Mouse (Mus musculus): ENCODE data around the gene Psmd4. TPM values are rescaled to one million over a fixed set of nuclear protein-coding genes. Genes with fewer than 3 reads are reported as not detected.

Gene Psmd4
- total RNA-seq, 1 experiment: 291 TPM

DNA sequence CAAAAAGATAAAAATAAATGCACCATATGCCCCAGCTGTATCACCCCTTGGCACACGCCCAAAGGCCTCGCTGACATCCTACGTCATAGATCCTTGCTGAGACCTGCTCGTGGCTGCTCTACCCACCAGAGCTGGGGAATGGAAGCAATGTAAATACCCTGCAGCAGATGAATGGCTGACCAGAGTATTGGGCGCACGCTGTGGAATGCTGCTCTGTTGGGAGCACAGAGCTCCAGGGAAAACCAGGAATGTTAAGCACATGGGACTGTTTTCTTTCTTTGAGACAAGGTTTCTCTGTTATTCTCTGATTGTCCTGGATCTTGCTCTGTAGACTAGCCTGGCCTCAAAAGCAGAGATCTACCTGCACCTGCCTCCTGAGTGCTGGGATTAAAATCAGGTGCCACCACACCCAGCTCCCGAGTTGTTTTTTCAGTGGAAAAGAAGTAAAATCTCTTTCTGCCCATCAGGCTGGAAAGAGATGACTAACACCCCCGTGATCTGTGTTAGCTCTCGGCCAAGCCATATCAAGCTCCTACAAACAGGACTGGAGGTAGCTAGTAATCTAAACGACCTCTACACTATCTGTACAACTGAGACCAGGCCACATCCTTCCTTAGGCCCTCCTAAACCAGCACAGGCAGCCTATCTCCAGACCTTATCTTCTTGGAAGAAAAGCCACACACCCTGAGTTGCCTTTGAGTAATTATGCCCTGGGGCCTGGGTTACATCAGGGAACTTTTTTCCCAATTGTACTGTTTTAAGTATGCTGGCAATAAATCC is 12.3 kb upstream of the Psmd4 start:
- in situ Hi-C loops (cut with MboI; ENCODE audit: low sequenced_read_pairs in 2 of 2, unreplicated experiment in 2 of 2): no loop called here
- Histone ChIP-seq H3K4me3 (ENCODE audit: insufficient read depth in 1 of 2, low read depth in 1 of 2, low read length in 2 of 2, poor library complexity in 1 of 2, severe bottlenecking in 1 of 2) (no peak overlapping the region), H3K9me3 (ENCODE audit: control insufficient read depth, insufficient read depth, low read depth, low read length) (no peaks in the 10 kb centered on the region), H3K36me3 (ENCODE audit: control insufficient read depth, insufficient read depth, low read length, poor library complexity, severe bottlenecking) (peaks cover 14% of the 10 kb centered on the region), H3K4me1 (ENCODE audit: control insufficient read depth in 2 of 2, insufficient read depth in 2 of 2, low read length in 2 of 2, poor library complexity in 1 of 2) (peaks cover 0 to 6% of the 10 kb centered on the region in 2 experiments; a peak in 1 of 4 replicates), H3K27ac (ENCODE audit: insufficient read depth, low read depth, low read length, poor library complexity, severe bottlenecking) (no peak overlapping the region), H3K9ac (ENCODE audit: insufficient read depth, low read depth, low read length, poor library complexity, severe bottlenecking) (no peak overlapping the region)
- DNase-seq (ENCODE audit: low read depth, low spot score): no peak
- no peak for TF ChIP-seq HCFC1 (IDR thresholded peaks at IDR 0.05; ENCODE audit: borderline replicate concordance, insufficient read depth, low read length)
- no peak for TF ChIP-seq ZC3H11A (IDR thresholded peaks at IDR 0.05; ENCODE audit: borderline replicate concordance, low read depth, low read length)
- TF ChIP-seq ZNF384 (IDR thresholded peaks at IDR 0.05; ENCODE audit: low read depth, low read length): no peak
- no peak for TF ChIP-seq MAFK (IDR thresholded peaks at IDR 0.05; ENCODE audit: insufficient read depth, low read depth, low read length)
- TF ChIP-seq CHD2 (IDR thresholded peaks at IDR 0.05; ENCODE audit: low read depth, low read length): no peak

DNA sequence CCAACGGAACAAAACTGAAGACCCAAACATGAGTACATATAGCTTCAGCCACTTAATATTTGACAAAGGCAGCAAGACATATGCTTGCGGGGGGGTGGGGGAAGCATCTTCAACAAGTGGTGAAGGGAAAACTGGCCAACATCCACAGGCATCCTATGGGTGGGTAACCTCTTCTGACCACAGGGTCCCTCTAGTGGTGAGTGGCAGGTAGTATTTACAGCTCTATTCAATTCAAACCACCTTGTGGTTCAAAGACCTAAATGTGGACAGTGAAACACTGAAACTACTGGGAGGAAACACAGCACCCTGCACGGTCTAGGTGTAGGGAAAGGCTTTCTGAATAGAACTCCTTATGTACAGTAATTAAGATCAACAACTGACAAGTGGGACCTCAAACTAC is 11.3 kb upstream of the Psmd4 start:
- H3K36me3 ChIP-seq (ENCODE audit: control insufficient read depth, insufficient read depth, low read length, poor library complexity, severe bottlenecking): peaks cover 7% of the 10 kb centered on the region
- no peak for TF ChIP-seq CHD2 (IDR thresholded peaks at IDR 0.05; ENCODE audit: low read depth, low read length)
- no peak for TF ChIP-seq MAFK (IDR thresholded peaks at IDR 0.05; ENCODE audit: insufficient read depth, low read depth, low read length)
- TF ChIP-seq ZC3H11A (IDR thresholded peaks at IDR 0.05; ENCODE audit: borderline replicate concordance, low read depth, low read length): no peak
- TF ChIP-seq ZNF384 (IDR thresholded peaks at IDR 0.05; ENCODE audit: low read depth, low read length): no peak
- TF ChIP-seq HCFC1 (IDR thresholded peaks at IDR 0.05; ENCODE audit: borderline replicate concordance, insufficient read depth, low read length): no peak
- H3K4me3 ChIP-seq (ENCODE audit: insufficient read depth in 1 of 2, low read depth in 1 of 2, low read length in 2 of 2, poor library complexity in 1 of 2, severe bottlenecking in 1 of 2): no peak overlapping the region
- H3K9ac ChIP-seq (ENCODE audit: insufficient read depth, low read depth, low read length, poor library complexity, severe bottlenecking): no peak overlapping the region
- in situ Hi-C loops (cut with MboI; ENCODE audit: low sequenced_read_pairs in 2 of 2, unreplicated experiment in 2 of 2): no loop called here
- no peak overlapping the region for H3K27ac ChIP-seq (ENCODE audit: insufficient read depth, low read depth, low read length, poor library complexity, severe bottlenecking)
- H3K4me1 ChIP-seq (ENCODE audit: control insufficient read depth in 2 of 2, insufficient read depth in 2 of 2, low read length in 2 of 2, poor library complexity in 1 of 2): peaks cover 0 to 8% of the 10 kb centered on the region in 2 experiments; a peak in 1 of 4 replicates
- no peaks in the 10 kb centered on the region for H3K9me3 ChIP-seq (ENCODE audit: control insufficient read depth, insufficient read depth, low read depth, low read length)
- peak; percentile 48 for DNase-seq (ENCODE audit: low read depth, low spot score)

DNA sequence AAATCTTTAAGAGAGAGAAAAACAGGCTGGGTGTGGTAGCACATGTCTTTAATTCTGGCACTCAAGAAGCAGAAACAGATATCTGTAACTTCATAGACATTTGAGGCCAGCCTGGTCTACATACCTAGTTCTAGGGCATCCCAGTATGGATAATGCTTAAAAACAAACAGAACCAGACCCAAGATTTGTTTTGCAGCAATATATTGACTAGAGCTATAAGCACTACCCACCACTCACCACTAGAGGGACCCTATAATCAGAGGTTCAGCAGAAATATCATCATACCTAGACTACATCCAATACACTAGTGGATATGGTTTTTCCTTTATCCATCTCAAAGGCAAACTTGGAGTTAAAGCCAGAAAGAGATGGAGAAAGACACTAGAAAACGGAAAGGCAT is 10.5 kb upstream of the Psmd4 start:
- Histone ChIP-seq H3K36me3 (ENCODE audit: control insufficient read depth, insufficient read depth, low read length, poor library complexity, severe bottlenecking) (peaks cover 3% of the 10 kb centered on the region; the same call in 1 of the 2 replicates), H3K9ac (ENCODE audit: insufficient read depth, low read depth, low read length, poor library complexity, severe bottlenecking) (no peak overlapping the region)
- in situ Hi-C loops (cut with MboI; ENCODE audit: low sequenced_read_pairs in 2 of 2, unreplicated experiment in 2 of 2): no loop called here

DNA sequence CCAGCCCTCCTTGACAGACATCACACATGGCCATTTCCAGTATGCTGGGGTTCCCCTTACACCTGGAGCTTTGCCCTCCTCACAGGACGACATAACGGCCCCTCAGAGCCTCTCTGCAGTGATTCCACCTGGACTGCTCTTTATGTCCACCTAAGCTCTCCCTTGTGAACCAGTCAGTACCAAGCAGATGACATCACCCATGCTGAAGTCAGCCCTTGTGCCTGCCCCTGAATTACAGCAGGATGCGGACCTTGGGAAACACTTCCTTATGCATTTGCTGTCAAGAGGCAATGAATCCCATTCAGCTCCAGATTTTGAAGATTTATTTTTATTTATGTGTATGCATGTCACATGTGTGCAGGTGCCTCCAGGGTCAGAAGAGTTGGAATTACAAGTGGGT is 5.5 kb upstream of the Psmd4 start:
- Histone ChIP-seq H3K4me1 (ENCODE audit: control insufficient read depth in 2 of 2, insufficient read depth in 2 of 2, low read length in 2 of 2, poor library complexity in 1 of 2) (peaks cover 0 to 7% of the 10 kb centered on the region in 2 experiments; a peak in 1 of 4 replicates), H3K27ac (ENCODE audit: insufficient read depth, low read depth, low read length, poor library complexity, severe bottlenecking) (no peak overlapping the region), H3K9me3 (ENCODE audit: control insufficient read depth, insufficient read depth, low read depth, low read length) (no peaks in the 10 kb centered on the region), H3K4me3 (ENCODE audit: insufficient read depth in 1 of 2, low read depth in 1 of 2, low read length in 2 of 2, poor library complexity in 1 of 2, severe bottlenecking in 1 of 2) (no peak overlapping the region), H3K36me3 (ENCODE audit: control insufficient read depth, insufficient read depth, low read length, poor library complexity, severe bottlenecking) (no peaks in the 10 kb centered on the region), H3K9ac (ENCODE audit: insufficient read depth, low read depth, low read length, poor library complexity, severe bottlenecking) (no peak overlapping the region)
- in situ Hi-C loops (cut with MboI; ENCODE audit: low sequenced_read_pairs in 2 of 2, unreplicated experiment in 2 of 2): no loop called here
- DNase-seq (ENCODE audit: low read depth, low spot score): no peak
- TF ChIP-seq ZNF384 (IDR thresholded peaks at IDR 0.05; ENCODE audit: low read depth, low read length) (no peak), ZC3H11A (IDR thresholded peaks at IDR 0.05; ENCODE audit: borderline replicate concordance, low read depth, low read length) (no peak), CHD2 (IDR thresholded peaks at IDR 0.05; ENCODE audit: low read depth, low read length) (no peak), MAFK (IDR thresholded peaks at IDR 0.05; ENCODE audit: insufficient read depth, low read depth, low read length) (no peak), HCFC1 (IDR thresholded peaks at IDR 0.05; ENCODE audit: borderline replicate concordance, insufficient read depth, low read length) (no peak)

More for the DNA sequence above, 10.5 kb upstream of the Psmd4 start:
- no peaks in the 10 kb centered on the region for H3K9me3 ChIP-seq (ENCODE audit: control insufficient read depth, insufficient read depth, low read depth, low read length)
- H3K4me3 ChIP-seq (ENCODE audit: insufficient read depth in 1 of 2, low read depth in 1 of 2, low read length in 2 of 2, poor library complexity in 1 of 2, severe bottlenecking in 1 of 2): no peak overlapping the region
- H3K27ac ChIP-seq (ENCODE audit: insufficient read depth, low read depth, low read length, poor library complexity, severe bottlenecking): no peak overlapping the region
- TF ChIP-seq CHD2 (IDR thresholded peaks at IDR 0.05; ENCODE audit: low read depth, low read length): no peak
- TF ChIP-seq HCFC1 (IDR thresholded peaks at IDR 0.05; ENCODE audit: borderline replicate concordance, insufficient read depth, low read length): no peak
- no peak for TF ChIP-seq MAFK (IDR thresholded peaks at IDR 0.05; ENCODE audit: insufficient read depth, low read depth, low read length)
- no peak for TF ChIP-seq ZNF384 (IDR thresholded peaks at IDR 0.05; ENCODE audit: low read depth, low read length)
- no peak for TF ChIP-seq ZC3H11A (IDR thresholded peaks at IDR 0.05; ENCODE audit: borderline replicate concordance, low read depth, low read length)
- H3K4me1 ChIP-seq (ENCODE audit: control insufficient read depth in 2 of 2, insufficient read depth in 2 of 2, low read length in 2 of 2, poor library complexity in 1 of 2): peaks cover 0 to 8% of the 10 kb centered on the region in 2 experiments; a peak in 1 of 4 replicates
- peak; percentile 35 for DNase-seq (ENCODE audit: low read depth, low spot score)

Measured in ES-E14 (cell line).